Mouse (Mus musculus) natural killer cell, adult 2 months (primary cell): ENCODE data around the gene Ccdc97.
"Not testable (repeated sequence)": the region's sequence is repeated elsewhere in the genome, so short reads cannot be mapped to it uniquely, and the experiment has no call there.

ENCODE experiments used
- DNase-seq, 2 experiments: peaks; one replicate each; pipeline ENCODE4 v3.0.0; 2022; ENCODE audit warnings: low spot score in 2 of 2

Ccdc97 gene

GRCm38 (mm10) chr7:25718788-25719417, at the start of gene Ccdc97:
Gene Ccdc97 (minus strand): TSS chr7:25719088.
- peak; percentile 95 to 96 for DNase-seq

GRCm38 (mm10) chr7:25768229-25768628, 49.3 kb upstream of the Ccdc97 start:
- DNase-seq: no peak

DNA sequence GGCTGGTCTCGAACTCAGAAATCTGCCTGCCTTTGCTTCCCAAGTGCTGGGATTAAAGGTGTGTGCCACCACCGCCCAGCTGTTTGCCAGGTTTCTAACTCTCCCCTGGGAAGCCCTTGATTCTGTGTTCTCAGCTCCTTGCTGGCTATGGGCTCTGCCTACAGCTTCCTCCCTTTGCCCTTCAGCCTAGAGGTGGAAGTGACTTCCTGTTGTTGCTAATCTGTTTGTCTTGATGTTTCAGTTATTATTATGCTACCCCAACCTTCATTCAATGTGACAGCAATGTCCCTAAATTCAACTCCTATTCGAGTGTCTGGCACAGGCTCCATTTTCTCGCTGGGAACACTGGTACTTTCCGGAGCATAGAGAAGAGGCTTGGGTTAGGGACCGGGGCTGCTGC, 47.2 kb upstream of the Ccdc97 start:
- DNase-seq: no peak

- DNase-seq: no peak
Observed at GRCm38 (mm10) chr7:25764221-25764620, 45.3 kb upstream of the Ccdc97 start.

DNA sequence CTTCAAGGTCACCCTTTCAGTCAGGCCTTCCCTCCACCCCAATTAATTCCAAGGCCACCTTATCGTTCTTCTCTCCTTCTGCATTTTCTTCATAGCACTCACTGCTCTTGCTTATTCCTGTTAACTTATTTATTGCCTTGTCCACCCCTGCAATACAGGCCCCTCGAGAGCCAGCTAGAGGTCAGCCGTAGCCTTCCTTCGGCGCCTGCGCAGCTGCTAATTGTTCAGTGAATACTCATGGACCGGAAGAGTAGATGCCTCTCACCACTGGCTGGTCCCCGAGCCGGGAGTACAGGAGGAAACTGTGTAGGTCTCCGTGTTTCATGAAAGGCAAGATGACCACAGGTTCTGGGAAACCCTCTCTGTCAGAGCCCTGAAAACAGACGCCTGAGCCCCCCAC, 44.8 kb upstream of the Ccdc97 start:
- no peak for DNase-seq

DNA sequence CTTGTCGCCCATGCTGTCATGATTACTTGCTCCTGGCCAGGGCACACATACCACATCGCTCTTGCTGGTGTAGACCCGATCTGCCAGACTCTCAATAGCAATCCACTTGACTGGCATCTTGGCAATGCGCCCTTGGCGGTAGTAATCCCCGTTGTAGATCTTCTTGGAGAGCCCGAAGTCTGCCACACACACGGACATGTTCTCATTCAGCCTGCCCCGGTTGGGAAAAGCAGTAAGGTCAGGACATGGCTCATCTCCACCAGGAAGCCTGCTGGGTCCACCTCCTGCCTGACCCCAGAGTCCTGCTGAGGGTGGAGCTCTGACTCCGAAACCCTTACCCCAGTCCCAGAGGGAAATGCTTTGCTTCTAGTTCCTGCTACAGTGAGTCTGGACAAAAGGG, 42.5 kb upstream of the Ccdc97 start:
- DNase-seq: no peak

- DNase-seq: peak; percentile 96
Observed at GRCm38 (mm10) chr7:25756011-25756410, 37.1 kb upstream of the Ccdc97 start.

- DNase-seq: no peak
Observed at GRCm38 (mm10) chr7:25755468-25755833, 36.6 kb upstream of the Ccdc97 start.

GRCm38 (mm10) chr7:25754738-25755467, 36.0 kb upstream of the Ccdc97 start, which contains the start of gene Hnrnpul1:
Gene Hnrnpul1 (minus strand): TSS chr7:25754757.
- peak; percentile 99 to 100 for DNase-seq

- no peak for DNase-seq
Observed at GRCm38 (mm10) chr7:25754439-25754737, 35.5 kb upstream of the Ccdc97 start.

DNA sequence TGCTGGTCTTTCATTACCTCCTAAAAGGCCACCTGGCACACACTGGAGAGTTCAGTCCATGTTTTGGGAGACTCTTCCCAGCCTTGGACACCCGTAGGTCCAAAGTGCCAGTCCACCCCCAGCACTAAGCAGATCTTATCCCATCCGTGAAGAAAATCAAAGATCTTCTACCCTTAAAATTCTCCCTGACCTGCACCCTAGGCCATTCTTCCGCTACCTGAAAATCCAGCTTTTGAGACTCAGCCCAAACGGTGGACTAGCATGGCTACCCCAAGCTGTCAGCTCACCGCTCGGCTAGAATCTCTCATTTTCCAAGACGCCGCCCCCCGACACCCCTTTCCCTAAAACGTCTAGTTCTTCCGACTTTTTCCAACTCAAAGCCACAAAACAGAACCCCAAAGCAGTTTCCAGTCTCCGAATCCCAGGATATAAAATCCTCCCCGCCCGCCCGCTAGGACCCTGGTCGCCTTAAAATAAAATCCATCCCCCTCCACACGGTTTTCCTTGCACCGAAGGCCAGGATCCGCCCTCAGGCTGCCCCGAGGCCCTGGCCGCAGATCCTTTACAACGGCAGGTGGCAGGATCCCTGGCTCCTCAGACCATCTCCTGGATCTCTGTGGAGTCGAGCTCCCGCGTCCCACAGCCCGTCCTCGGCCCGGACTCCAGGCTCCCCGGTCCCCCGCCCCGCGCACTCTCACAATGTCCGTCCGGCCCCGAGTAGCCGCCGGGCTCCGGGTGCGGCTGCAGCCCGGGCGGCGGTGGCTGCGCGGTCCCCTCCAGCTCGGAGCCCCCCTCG, 35.0 kb upstream of the Ccdc97 start:
- no peak for DNase-seq

- DNase-seq: no peak
Observed at GRCm38 (mm10) chr7:25753076-25753475, 34.2 kb upstream of the Ccdc97 start.

DNA sequence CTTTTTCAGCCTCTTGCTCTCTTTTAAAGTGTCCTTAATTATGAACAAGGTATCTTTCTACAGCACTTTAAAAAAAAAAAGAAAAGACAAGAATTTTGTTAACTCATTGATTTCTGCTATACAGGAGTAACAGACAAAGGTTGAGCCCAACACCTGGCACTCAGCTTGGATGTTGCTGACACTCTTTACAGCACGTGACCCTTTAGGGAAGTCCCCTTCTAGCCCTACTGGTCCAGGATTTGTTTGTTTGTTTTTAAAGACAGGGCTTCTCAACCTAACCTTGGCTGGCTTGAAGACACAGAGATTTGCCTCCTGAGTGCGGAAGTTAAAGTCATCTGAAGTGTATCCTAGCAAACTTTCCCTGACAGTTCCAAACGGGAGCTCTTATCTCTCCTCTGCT, 28.0 kb upstream of the Ccdc97 start:
- DNase-seq: no peak

- DNase-seq: no peak
Observed at GRCm38 (mm10) chr7:25738277-25738676, 19.4 kb upstream of the Ccdc97 start.

DNA sequence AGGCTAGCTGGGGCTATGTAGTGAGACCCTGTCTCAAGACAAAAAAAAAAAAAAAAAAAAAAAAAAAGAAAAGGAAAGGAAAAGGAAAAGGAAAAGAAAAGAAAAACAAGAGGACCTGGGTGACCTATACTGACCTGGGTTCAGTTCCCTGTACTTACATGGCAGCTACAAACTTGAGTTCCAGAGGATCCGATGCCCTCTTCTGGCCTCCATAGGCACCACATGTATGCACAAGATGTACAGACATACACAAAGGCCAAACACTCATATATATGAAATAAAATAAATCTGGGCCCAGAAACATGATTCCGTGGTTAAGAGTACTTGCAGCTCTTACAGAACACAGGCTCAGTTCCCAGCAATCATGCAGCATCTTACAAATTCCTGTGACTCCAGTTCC, 18.0 kb upstream of the Ccdc97 start:
- DNase-seq: no peak

DNA sequence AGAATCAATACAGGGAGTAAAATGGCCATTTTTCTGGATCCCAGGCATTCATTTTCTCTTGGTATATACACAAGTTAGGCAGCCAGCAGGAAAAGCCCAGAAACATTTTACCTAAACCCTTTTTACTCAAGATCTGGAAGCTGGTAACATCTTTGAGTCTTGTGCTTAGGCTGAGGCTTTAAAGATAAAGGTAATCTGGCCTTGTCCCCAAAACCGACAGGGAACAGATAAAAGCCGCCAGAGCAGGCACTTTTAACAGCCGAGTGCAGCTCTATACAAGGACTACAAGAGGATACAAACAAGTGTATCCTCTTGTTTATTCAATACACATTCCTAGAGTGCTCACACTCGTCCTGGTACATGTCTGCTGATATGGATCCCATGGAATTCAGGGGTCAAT, 16.1 kb upstream of the Ccdc97 start:
- no peak for DNase-seq

GRCm38 (mm10) chr7:25731294-25732055, 12.6 kb upstream of the Ccdc97 start:
- DNase-seq: no peak

DNA sequence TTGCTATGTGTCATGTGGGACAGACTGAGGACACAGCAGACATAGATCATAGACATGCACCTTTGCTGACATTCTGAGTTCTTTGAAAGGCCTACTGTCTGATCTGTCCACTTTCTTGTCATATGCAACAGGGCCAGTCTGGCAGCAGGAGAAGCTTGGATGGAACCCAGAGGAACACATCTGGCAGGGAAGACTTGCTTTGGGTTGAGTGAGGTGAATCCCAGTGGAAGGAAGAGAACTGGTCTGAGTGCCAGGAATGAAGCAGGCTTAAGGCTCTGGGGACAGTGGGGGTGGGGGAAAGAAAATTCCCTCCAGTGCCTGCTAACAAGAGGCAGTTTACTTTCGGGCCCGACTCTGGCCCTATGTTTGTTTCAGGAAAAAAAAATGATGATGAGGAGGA, 11.0 kb upstream of the Ccdc97 start:
- no peak for DNase-seq

GRCm38 (mm10) chr7:25729396-25729795, 10.5 kb upstream of the Ccdc97 start:
- DNase-seq: no peak

DNA sequence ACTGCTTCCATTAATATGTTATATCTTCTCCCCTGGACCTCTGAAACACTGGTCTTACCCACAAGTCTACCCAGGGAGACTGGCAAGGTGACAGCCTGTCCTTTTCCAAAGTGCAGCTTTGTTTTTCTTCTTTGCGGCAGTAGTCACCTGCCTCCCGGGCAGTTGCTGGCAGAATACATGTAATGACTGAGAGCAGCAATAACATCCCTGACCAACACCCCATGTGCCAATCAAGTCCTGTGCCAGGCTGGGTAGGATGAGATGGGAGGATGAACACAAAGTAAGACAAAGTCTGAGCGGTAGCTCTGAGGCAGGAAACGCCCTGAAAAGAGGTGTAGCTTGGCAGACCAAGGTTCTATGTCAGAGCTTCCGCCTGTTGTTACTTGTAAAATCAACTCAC, 8.9 kb upstream of the Ccdc97 start:
- DNase-seq: no peak

- DNase-seq: no peak
Observed at GRCm38 (mm10) chr7:25725886-25726285, 7.0 kb upstream of the Ccdc97 start.

DNA sequence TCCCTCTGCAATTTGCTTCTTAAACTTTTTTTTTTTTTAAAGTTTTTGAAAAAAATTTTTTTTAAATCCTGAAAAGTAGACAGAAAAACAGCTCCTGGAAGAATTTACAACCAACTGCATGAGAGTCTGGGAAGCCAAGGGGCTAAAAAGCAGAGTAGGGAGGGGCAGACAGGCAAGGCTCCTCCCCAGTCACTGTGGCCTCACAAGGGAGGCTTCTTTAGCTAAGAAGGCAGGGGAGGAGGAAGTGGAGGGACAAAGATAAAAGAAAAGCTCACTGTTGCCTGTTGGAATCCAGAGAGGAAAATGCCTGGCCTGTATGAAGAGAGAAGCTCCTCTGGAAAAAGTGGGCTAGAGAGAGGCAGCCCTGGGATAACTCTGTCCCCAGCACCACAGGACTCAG, 2.9 kb upstream of the Ccdc97 start:
- DNase-seq: not testable (repeated sequence)
